Mouse (Mus musculus): ENCODE results near the gene Htr2a. TPM values are rescaled to one million over a fixed set of nuclear protein-coding genes. Genes with fewer than 3 reads are reported as not detected.

Gene Htr2a
- polyA plus RNA-seq, 1 experiment from 2014 or later, result 0.77 TPM

DNA sequence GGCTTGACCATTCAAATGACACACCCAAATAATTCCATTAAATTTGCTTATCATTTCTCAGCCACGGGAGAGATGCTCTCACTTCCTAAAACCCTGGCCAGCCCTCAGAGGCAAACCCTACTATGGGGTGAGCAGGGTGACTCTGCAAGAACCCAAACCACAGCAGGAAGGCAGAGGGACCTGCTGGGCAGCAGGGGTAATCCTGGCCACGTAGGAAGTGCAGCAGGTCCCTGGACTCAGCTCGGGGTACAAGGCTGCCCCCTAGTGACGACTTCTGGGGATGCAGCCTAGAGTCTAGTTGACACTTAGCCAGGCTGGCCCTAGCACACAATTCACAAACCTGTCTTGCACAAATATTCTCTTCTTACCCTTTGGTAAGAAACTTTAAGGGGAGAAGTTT is 2.7 kb downstream of the Htr2a start:
- no peaks in the 10 kb centered on the region for H3K36me3 ChIP-seq (ENCODE audit: control insufficient read depth, insufficient read depth, low read length)
- ATAC-seq (ENCODE audit: low FRiP score) (peak; percentile 56), DNase-seq (ENCODE audit: low spot score) (peak; percentile 92)
- no peak overlapping the region for H3K27ac ChIP-seq (ENCODE audit: low read depth, low read length)
- WGBS, result 2% methylated on average over 4 of the region's 4 CpGs
- no peak overlapping the region for H3K4me3 ChIP-seq (ENCODE audit: low read depth, low read length)
- no peak overlapping the region for H3K4me2 ChIP-seq (replicated peaks; ENCODE audit: low read depth, low read length)
- no peaks in the 10 kb centered on the region for H3K9me3 ChIP-seq (ENCODE audit: control insufficient read depth, low read length)
- H3K9ac ChIP-seq (ENCODE audit: low read depth, low read length), result no peak overlapping the region
- H3K4me1 ChIP-seq (replicated peaks; ENCODE audit: control insufficient read depth, insufficient read depth, low read length), result no peaks in the 10 kb centered on the region; the same call in 1 of the 2 replicates
- H3K27me3 ChIP-seq (ENCODE audit: control insufficient read depth, insufficient read depth, low read length), result peaks cover 2% of the 10 kb centered on the region; the same call in 1 of the 2 replicates

DNA sequence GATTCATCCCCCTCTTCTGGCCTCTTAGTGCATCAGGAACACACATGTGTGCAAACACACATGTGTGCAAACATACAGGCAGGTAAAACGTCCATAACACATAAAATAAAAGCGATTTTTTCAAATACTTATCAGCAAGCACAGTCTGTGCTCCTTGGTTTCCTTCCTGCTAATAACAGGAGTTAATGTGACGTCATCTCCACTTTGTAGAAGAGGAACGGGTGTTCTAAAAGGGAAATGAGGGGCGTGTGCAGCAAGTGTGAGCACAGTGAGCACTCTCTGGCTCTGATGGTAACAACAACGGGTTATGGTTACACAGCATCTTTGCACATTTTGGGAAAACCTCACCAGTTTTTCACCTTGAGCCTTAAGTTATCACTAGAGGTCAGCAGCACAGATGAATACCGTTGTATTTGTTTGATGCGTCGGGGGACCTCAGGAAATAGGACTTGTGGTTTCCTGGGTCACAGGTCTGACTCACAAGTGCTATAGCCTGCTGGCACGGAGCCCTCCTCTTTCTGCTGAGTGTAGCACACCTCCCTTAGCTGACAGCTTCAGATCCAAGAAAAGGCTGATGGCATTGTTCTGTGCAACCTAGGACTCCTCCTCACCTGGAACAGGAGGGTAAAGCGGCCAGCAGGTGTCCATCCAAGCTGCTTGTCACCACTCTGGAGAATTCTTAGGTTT is 5.6 kb downstream of the Htr2a start:
- Histone ChIP-seq H3K4me1 (replicated peaks; ENCODE audit: control insufficient read depth, insufficient read depth, low read length) (no peaks in the 10 kb centered on the region; the same call in 1 of the 2 replicates), H3K9ac (ENCODE audit: low read depth, low read length) (no peak overlapping the region), H3K27me3 (ENCODE audit: control insufficient read depth, insufficient read depth, low read length) (peaks cover 2% of the 10 kb centered on the region; the same call in 1 of the 2 replicates), H3K27ac (ENCODE audit: low read depth, low read length) (no peak overlapping the region), H3K36me3 (ENCODE audit: control insufficient read depth, insufficient read depth, low read length) (no peaks in the 10 kb centered on the region), H3K4me2 (replicated peaks; ENCODE audit: low read depth, low read length) (no peak overlapping the region), H3K9me3 (ENCODE audit: control insufficient read depth, low read length) (no peaks in the 10 kb centered on the region), H3K4me3 (ENCODE audit: low read depth, low read length) (no peak overlapping the region)
- no peak for ATAC-seq (ENCODE audit: low FRiP score)
- DNase-seq (ENCODE audit: low spot score), result no peak
- WGBS, result 75% methylated on average over 11 of the region's 11 CpGs

DNA sequence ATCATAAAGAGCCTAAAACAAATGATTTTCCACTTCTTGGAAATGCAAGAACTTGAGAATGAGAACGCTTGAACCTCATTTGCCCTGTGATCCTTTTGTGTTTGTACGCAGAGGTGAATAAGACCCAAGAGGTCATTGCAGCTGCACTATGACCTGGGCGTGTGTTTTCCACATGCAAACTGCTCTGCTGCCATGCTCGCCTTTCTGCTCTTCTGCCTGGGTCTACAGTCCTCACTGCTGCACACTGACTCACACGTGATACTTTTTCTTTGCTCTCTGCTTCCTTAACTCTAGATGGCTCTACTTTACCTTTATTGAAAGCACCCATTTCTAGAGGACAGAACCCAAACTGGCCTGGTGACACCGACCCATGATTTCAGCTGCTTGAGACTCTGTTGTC is 9.4 kb downstream of the Htr2a start:
- Histone ChIP-seq H3K4me3 (ENCODE audit: low read depth, low read length) (no peak overlapping the region), H3K4me2 (replicated peaks; ENCODE audit: low read depth, low read length) (no peak overlapping the region), H3K9ac (ENCODE audit: low read depth, low read length) (no peak overlapping the region), H3K9me3 (ENCODE audit: control insufficient read depth, low read length) (no peaks in the 10 kb centered on the region), H3K27ac (ENCODE audit: low read depth, low read length) (no peak overlapping the region), H3K36me3 (ENCODE audit: control insufficient read depth, insufficient read depth, low read length) (no peaks in the 10 kb centered on the region), H3K4me1 (replicated peaks; ENCODE audit: control insufficient read depth, insufficient read depth, low read length) (no peaks in the 10 kb centered on the region), H3K27me3 (ENCODE audit: control insufficient read depth, insufficient read depth, low read length) (no peaks in the 10 kb centered on the region)
- WGBS, result 81% methylated on average over 6 of the region's 6 CpGs
- no peak for DNase-seq (ENCODE audit: low spot score)
- no peak for ATAC-seq (ENCODE audit: low FRiP score)

DNA sequence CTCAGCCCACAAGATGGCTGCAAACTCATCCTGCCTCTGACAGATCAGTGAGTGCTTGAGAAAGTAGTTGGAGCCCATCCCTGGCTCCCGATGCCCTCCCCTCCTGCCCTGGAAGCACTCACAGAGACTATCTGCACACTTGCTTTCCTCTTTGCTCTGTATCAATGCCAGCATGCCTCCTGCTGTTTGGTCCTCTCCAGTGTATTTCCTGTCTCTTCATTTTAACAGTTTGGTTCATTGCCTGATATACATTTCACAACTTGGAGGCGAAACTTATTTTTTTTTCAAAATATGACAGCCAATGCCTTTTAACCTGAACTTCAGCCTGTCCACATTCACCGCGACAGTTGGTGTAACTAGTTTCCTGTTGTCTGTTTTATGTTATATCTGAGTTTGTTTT is 11.0 kb downstream of the Htr2a start:
- DNase-seq (ENCODE audit: low spot score) (no peak), ATAC-seq (ENCODE audit: low FRiP score) (no peak)
- Histone ChIP-seq H3K4me3 (ENCODE audit: low read depth, low read length) (no peak overlapping the region), H3K36me3 (ENCODE audit: control insufficient read depth, insufficient read depth, low read length) (no peaks in the 10 kb centered on the region), H3K9me3 (ENCODE audit: control insufficient read depth, low read length) (no peaks in the 10 kb centered on the region), H3K4me2 (replicated peaks; ENCODE audit: low read depth, low read length) (no peak overlapping the region), H3K27ac (ENCODE audit: low read depth, low read length) (no peak overlapping the region), H3K9ac (ENCODE audit: low read depth, low read length) (no peak overlapping the region), H3K4me1 (replicated peaks; ENCODE audit: control insufficient read depth, insufficient read depth, low read length) (no peaks in the 10 kb centered on the region), H3K27me3 (ENCODE audit: control insufficient read depth, insufficient read depth, low read length) (no peaks in the 10 kb centered on the region)
- 75% methylated on average over 4 of the region's 4 CpGs for WGBS

DNA sequence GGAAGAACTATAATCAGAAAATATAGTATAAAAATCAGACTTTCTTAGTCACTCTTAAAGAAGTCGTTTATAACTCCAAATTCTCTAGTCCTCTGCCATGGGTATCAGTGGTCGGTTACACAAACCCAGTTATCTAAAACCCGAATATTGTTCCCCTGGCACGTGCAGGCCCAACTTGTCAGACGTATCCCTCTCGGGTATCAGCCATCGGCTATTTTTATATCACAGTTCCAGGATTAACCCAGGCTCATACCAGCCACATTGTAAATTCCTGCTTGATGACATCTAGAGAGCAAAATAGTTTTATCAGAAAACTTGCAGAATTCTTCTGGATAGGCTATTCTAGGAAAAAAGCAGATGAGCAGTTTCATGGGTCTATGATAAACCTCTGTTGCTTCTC is 16.6 kb downstream of the Htr2a start:
- DNase-seq (ENCODE audit: low spot score) (no peak), ATAC-seq (ENCODE audit: low FRiP score) (no peak)
- no peaks in the 10 kb centered on the region for H3K36me3 ChIP-seq (ENCODE audit: control insufficient read depth, insufficient read depth, low read length)
- no peaks in the 10 kb centered on the region for H3K9me3 ChIP-seq (ENCODE audit: control insufficient read depth, low read length)
- H3K4me1 ChIP-seq (replicated peaks; ENCODE audit: control insufficient read depth, insufficient read depth, low read length), result no peaks in the 10 kb centered on the region
- 90% methylated on average over 7 of the region's 7 CpGs for whole genome bisulfite sequencing
- no peak overlapping the region for H3K4me2 ChIP-seq (replicated peaks; ENCODE audit: low read depth, low read length)
- H3K27me3 ChIP-seq (ENCODE audit: control insufficient read depth, insufficient read depth, low read length), result no peaks in the 10 kb centered on the region
- H3K4me3 ChIP-seq (ENCODE audit: low read depth, low read length), result no peak overlapping the region
- H3K9ac ChIP-seq (ENCODE audit: low read depth, low read length), result no peak overlapping the region
- H3K27ac ChIP-seq (ENCODE audit: low read depth, low read length), result no peak overlapping the region

DNA sequence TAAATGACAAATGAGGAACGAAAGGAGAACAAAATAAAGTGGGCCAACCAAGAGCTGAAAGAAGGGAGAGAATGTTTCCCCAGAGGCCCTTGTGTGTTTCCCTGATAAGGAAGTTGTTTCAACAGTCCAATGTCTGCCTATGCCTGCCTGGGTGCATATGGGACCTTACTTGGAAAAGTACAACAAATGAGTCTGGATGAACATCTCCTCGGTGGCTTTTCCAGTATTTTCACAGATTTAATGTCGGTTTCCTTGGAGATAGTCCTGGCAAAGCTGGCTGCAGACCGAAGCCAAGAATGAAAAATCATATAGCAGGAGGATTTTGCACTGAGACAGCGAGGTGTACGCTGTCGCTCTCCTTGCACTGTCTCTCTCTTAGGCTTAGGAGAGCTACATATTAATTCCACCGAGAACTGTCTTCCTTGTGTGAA is 18.8 kb downstream of the Htr2a start:
- Histone ChIP-seq H3K4me3 (ENCODE audit: low read depth, low read length) (no peak overlapping the region), H3K9ac (ENCODE audit: low read depth, low read length) (no peak overlapping the region), H3K36me3 (ENCODE audit: control insufficient read depth, insufficient read depth, low read length) (no peaks in the 10 kb centered on the region), H3K4me1 (replicated peaks; ENCODE audit: control insufficient read depth, insufficient read depth, low read length) (no peaks in the 10 kb centered on the region), H3K4me2 (replicated peaks; ENCODE audit: low read depth, low read length) (no peak overlapping the region), H3K27me3 (ENCODE audit: control insufficient read depth, insufficient read depth, low read length) (no peaks in the 10 kb centered on the region), H3K9me3 (ENCODE audit: control insufficient read depth, low read length) (no peaks in the 10 kb centered on the region), H3K27ac (ENCODE audit: low read depth, low read length) (no peak overlapping the region)
- ATAC-seq (ENCODE audit: low FRiP score) (no peak), DNase-seq (ENCODE audit: low spot score) (no peak)
- WGBS, result 90% methylated on average over 8 of the region's 8 CpGs

DNA sequence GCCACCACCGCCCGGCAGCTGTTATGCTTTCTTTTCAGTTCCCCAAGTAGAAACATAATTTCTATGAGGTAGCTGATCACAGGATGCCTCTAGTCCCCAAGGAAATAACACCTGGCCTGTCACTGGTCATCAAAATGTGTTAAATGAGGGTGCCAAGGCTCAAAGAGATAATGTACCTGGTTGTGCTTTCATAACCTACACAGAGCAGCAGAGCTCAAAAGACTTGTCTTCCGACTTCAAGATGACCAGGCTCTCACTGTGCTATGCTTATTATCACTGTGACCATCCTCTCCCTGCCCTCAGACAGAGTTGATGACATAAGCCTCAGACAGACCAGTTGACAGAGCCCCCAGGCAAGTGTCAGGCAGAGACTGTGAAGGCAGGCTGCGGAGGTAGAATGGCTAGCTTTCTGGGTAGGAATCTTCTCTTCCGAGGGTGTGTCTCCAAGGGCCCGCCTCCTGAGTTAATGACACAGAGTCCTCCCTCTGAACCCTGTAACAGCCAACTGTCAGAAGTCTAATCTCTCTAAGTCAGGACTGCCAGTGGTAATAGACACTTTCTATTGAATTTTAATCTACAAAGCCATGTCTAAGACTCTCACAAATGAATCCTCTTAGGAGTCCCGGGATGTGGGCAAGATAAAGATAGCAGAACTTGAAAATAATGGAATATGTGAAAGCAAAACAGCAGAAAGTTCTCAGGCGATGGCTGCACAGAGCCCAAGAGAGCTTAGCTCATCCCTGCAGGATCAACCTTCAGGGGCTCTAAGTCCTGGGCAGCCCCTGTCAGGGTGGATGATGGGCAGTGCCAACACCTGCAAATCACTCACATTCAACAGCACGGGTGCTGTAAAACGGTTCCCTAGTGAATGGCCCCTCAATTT is 31.7 kb downstream of the Htr2a start:
- Histone ChIP-seq H3K4me3 (ENCODE audit: low read depth, low read length) (no peak overlapping the region), H3K9me3 (ENCODE audit: control insufficient read depth, low read length) (no peaks in the 10 kb centered on the region), H3K27ac (ENCODE audit: low read depth, low read length) (no peak overlapping the region), H3K4me2 (replicated peaks; ENCODE audit: low read depth, low read length) (no peak overlapping the region), H3K27me3 (ENCODE audit: control insufficient read depth, insufficient read depth, low read length) (no peaks in the 10 kb centered on the region), H3K4me1 (replicated peaks; ENCODE audit: control insufficient read depth, insufficient read depth, low read length) (no peaks in the 10 kb centered on the region), H3K36me3 (ENCODE audit: control insufficient read depth, insufficient read depth, low read length) (no peaks in the 10 kb centered on the region), H3K9ac (ENCODE audit: low read depth, low read length) (no peak overlapping the region)
- WGBS, result 78% methylated on average over 10 of the region's 10 CpGs
- no peak for DNase-seq (ENCODE audit: low spot score)
- no peak for ATAC-seq (ENCODE audit: low FRiP score)

DNA sequence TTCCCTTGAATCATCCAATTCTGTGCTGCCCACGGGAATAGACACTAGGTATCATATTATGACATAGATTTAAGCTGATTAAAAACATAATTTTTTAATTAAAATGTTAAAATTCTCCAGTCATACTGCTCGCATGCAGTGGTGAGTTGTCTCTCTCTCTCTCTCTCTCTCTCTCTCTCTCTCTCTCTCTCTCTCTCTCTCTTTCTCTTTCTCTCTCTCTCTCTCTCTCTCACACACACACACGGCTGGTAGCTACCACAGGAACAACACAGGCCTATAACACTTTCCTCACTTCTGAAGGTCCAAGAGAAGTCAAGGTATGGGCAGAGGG is 32.3 kb downstream of the Htr2a start:
- no peak overlapping the region for H3K27ac ChIP-seq (ENCODE audit: low read depth, low read length)
- DNase-seq (ENCODE audit: low spot score) (no peak), ATAC-seq (ENCODE audit: low FRiP score) (no peak)
- H3K36me3 ChIP-seq (ENCODE audit: control insufficient read depth, insufficient read depth, low read length), result no peaks in the 10 kb centered on the region
- H3K4me2 ChIP-seq (replicated peaks; ENCODE audit: low read depth, low read length), result no peak overlapping the region
- no peaks in the 10 kb centered on the region for H3K9me3 ChIP-seq (ENCODE audit: control insufficient read depth, low read length)
- H3K27me3 ChIP-seq (ENCODE audit: control insufficient read depth, insufficient read depth, low read length), result no peaks in the 10 kb centered on the region
- no peaks in the 10 kb centered on the region for H3K4me1 ChIP-seq (replicated peaks; ENCODE audit: control insufficient read depth, insufficient read depth, low read length)
- H3K4me3 ChIP-seq (ENCODE audit: low read depth, low read length), result no peak overlapping the region
- no peak overlapping the region for H3K9ac ChIP-seq (ENCODE audit: low read depth, low read length)
- WGBS, result 79% methylated on average over 3 of the region's 3 CpGs

DNA sequence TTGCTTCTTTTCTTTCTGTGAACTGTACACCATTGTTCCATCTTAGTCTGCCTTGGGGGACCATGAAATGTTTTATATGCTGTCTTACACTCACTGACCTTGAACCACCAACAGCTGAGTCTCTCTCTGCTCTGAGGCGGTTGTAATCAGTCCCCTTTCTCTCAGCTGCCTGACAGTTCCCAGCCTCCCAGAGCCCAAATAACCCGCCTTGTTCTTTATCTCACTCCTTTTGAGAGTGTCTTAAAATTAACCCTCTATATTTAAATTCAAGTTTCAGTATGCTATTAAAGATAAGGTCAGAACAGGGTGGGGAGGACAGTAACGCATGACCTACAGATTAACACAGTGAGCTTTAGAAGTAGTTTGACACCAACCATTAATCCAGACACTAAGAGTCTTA is 32.9 kb downstream of the Htr2a start:
- Histone ChIP-seq H3K4me2 (replicated peaks; ENCODE audit: low read depth, low read length) (no peak overlapping the region), H3K4me1 (replicated peaks; ENCODE audit: control insufficient read depth, insufficient read depth, low read length) (no peaks in the 10 kb centered on the region), H3K27ac (ENCODE audit: low read depth, low read length) (no peak overlapping the region), H3K9ac (ENCODE audit: low read depth, low read length) (no peak overlapping the region), H3K27me3 (ENCODE audit: control insufficient read depth, insufficient read depth, low read length) (no peaks in the 10 kb centered on the region), H3K36me3 (ENCODE audit: control insufficient read depth, insufficient read depth, low read length) (no peaks in the 10 kb centered on the region), H3K9me3 (ENCODE audit: control insufficient read depth, low read length) (no peaks in the 10 kb centered on the region), H3K4me3 (ENCODE audit: low read depth, low read length) (no peak overlapping the region)
- ATAC-seq (ENCODE audit: low FRiP score) (no peak), DNase-seq (ENCODE audit: low spot score) (no peak)
- 78% methylated on average over 3 of the region's 3 CpGs for WGBS

Measured in hindbrain, embryonic 11.5 days (tissue).